Mouse (Mus musculus) ovary, postnatal 14 days (tissue): ENCODE measurements around the gene Gpc6.

Experiments
- DNase-seq: peaks from one replicate; pipeline ENCODE4 v3.0.0; 2022; ENCODE audit warnings: low spot score

Gpc6 gene

GRCm38 (mm10) chr14:117930105-117930847 lies 1005.2 kb downstream of the Gpc6 start:
- no peak for DNase-seq

- no peak for DNase-seq
Measured at GRCm38 (mm10) chr14:117930848-117931816, 1006.0 kb downstream of the Gpc6 start.

GRCm38 (mm10) chr14:117932163-117932851 lies 1007.2 kb downstream of the Gpc6 start:
- DNase-seq, result no peak

- DNase-seq, result no peak
Measured at GRCm38 (mm10) chr14:117938554-117938953, 1013.4 kb downstream of the Gpc6 start.

- DNase-seq, result no peak
Measured at GRCm38 (mm10) chr14:117939471-117939870, 1014.4 kb downstream of the Gpc6 start.

GRCm38 (mm10) chr14:117945920-117946503 lies 1020.9 kb downstream of the Gpc6 start:
- no peak for DNase-seq

GRCm38 (mm10) chr14:117951265-117951664 lies 1026.2 kb downstream of the Gpc6 start:
- no peak for DNase-seq

GRCm38 (mm10) chr14:117951686-117952085 lies 1026.6 kb downstream of the Gpc6 start:
- DNase-seq, result no peak

GRCm38 (mm10) chr14:117956051-117956450 lies 1030.9 kb downstream of the Gpc6 start:
- DNase-seq, result no peak

- DNase-seq, result no peak
Measured at GRCm38 (mm10) chr14:117958389-117958788, 1033.3 kb downstream of the Gpc6 start.

- DNase-seq, result no peak
Measured at GRCm38 (mm10) chr14:117961267-117961666, 1036.2 kb downstream of the Gpc6 start.

- no peak for DNase-seq
Measured at GRCm38 (mm10) chr14:117961844-117962243, 1036.7 kb downstream of the Gpc6 start.

GRCm38 (mm10) chr14:117962453-117962852 lies 1037.3 kb downstream of the Gpc6 start:
- DNase-seq, result no peak

GRCm38 (mm10) chr14:117972576-117972975 lies 1047.5 kb downstream of the Gpc6 start:
- DNase-seq, result no peak

GRCm38 (mm10) chr14:117981532-117981931 lies 1056.4 kb downstream of the Gpc6 start:
- DNase-seq, result no peak

GRCm38 (mm10) chr14:117988444-117988843 lies 1063.3 kb downstream of the Gpc6 start:
- no peak for DNase-seq

- DNase-seq, result no peak
Measured at GRCm38 (mm10) chr14:117990203-117990602, 1065.1 kb downstream of the Gpc6 start.

- DNase-seq, result no peak
Measured at GRCm38 (mm10) chr14:117992600-117993256, 1067.6 kb downstream of the Gpc6 start.

GRCm38 (mm10) chr14:117993845-117994244 lies 1068.7 kb downstream of the Gpc6 start:
- DNase-seq, result no peak

GRCm38 (mm10) chr14:118004434-118004833 lies 1079.3 kb downstream of the Gpc6 start:
- DNase-seq, result no peak

- peak; percentile 58 for DNase-seq
Measured at GRCm38 (mm10) chr14:118005697-118006096, 1080.6 kb downstream of the Gpc6 start.
